Mouse (Mus musculus) ES-Bruce4 (cell line): Measurements from ENCODE around the gene Islr. TPM values are rescaled to one million over a fixed set of nuclear protein-coding genes. Genes with fewer than 3 reads are reported as not detected.

Experiments
- H3K27ac ChIP-seq: 2 replicates; pipeline ENCODE4 v1.5.1; 2012; ENCODE audit warnings: low read length, inconsistent platforms; ENCODE audit not compliant: insufficient read depth
- H3K27me3 ChIP-seq: 2 replicates; pipeline ENCODE4 v1.6.1; 2012; ENCODE audit warnings: mild to moderate bottlenecking, low read length, inconsistent platforms; ENCODE audit not compliant: control insufficient read depth, poor library complexity, insufficient read depth, severe bottlenecking
- H3K36me3 ChIP-seq: 2 replicates; pipeline ENCODE4 v1.6.1; 2012; ENCODE audit warnings: inconsistent platforms, mild to moderate bottlenecking, low read length, moderate library complexity; ENCODE audit not compliant: control insufficient read depth, poor library complexity, insufficient read depth, severe bottlenecking
- H3K4me1 ChIP-seq: one replicate; pipeline ENCODE4 v1.8.1; 2011; ENCODE audit warnings: low read length; ENCODE audit not compliant: control insufficient read depth, insufficient read depth
- H3K4me3 ChIP-seq: 2 replicates; pipeline ENCODE4 v1.5.1; 2011; ENCODE audit warnings: low read depth, mild to moderate bottlenecking, low read length
- H3K9ac ChIP-seq: 2 replicates; pipeline ENCODE4 v1.6.1; 2012; ENCODE audit warnings: low read depth, mild to moderate bottlenecking, inconsistent platforms; ENCODE audit not compliant: poor library complexity, severe bottlenecking
- H3K9me3 ChIP-seq: replicated peaks from 2 replicates; pipeline ENCODE4 v1.6.1; 2012; ENCODE audit warnings: mild to moderate bottlenecking, low read length, inconsistent platforms; ENCODE audit not compliant: control insufficient read depth, poor library complexity, insufficient read depth, severe bottlenecking
- CTCF ChIP-seq: IDR thresholded peaks from one replicate; pipeline ENCODE4 v1.8.1; 2011; ENCODE audit warnings: low read depth, low read length
- EP300 ChIP-seq: IDR thresholded peaks from 2 replicates; pipeline ENCODE4 v1.6.1; 2011; ENCODE audit warnings: low read depth, low read length; ENCODE audit not compliant: insufficient read depth
- POLR2A ChIP-seq: IDR thresholded peaks from one replicate; pipeline ENCODE4 v1.8.1; 2011; ENCODE audit warnings: low read length; ENCODE audit not compliant: insufficient read depth
- polyA plus RNA-seq: library from polyadenylated mRNA; stranded (reverse); fragments of >200 nt; gene quantifications from 2 replicates; pipeline ENCODE4 v1.2.4, GENCODE M21; 2011; ENCODE audit warnings: low read depth; ENCODE audit not compliant: missing spikeins, insufficient read depth, insufficient read length

Islr gene
- polyA plus RNA-seq, 1 experiment: not detected

DNA sequence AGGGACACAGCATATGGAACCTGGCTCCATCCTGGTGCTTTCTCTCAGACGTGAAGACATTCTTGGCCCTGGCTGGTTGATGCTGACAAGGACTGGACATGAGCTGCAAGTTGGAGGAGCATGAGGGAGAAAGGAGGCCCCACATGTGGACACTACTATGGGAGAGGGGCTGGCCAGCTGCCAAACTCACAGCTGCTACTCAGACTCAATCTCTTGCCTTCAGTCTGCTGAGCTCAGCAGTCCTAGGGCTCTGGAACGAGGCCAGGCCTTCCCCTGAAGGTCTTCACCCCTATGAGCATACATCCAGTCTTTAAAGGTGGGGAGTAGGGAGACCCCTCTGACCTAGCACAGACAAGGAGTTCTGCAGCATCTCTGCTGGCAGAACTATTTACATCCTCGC, 48.7 kb downstream of the Islr start:
- no peaks in the 10 kb centered on the region for H3K9me3 ChIP-seq
- no peak for TF ChIP-seq EP300
- TF ChIP-seq CTCF: no peak
- TF ChIP-seq POLR2A: no peak
- no peak overlapping the region for H3K4me3 ChIP-seq
- no peaks in the 10 kb centered on the region for H3K27me3 ChIP-seq
- no peak overlapping the region for H3K9ac ChIP-seq
- H3K27ac ChIP-seq: no peak overlapping the region
- H3K36me3 ChIP-seq: no peaks in the 10 kb centered on the region
- H3K4me1 ChIP-seq: no peaks in the 10 kb centered on the region

DNA sequence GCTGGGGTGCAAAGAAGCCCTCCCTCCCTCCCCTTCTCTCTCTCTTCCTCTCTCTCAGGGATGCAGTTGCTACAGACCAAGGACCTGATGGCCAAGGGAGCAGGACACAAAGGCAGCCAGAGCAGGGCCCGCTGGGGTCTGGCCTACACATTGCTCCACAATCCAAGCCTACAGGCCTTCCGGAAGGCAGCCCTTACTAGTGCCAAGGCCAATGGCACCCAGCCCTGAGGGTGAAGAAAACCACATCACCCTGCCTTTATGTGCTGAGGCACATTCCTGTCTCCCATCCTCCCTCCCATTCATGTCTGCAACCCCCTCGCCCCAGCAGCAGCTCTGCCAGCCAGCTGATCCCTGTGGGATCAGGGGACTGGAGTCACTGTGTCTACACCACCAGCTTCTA, 51.0 kb downstream of the Islr start:
- TF ChIP-seq POLR2A: no peak
- TF ChIP-seq EP300: no peak
- TF ChIP-seq CTCF: no peak
- no peak overlapping the region for H3K27ac ChIP-seq
- H3K9ac ChIP-seq: no peak overlapping the region

DNA sequence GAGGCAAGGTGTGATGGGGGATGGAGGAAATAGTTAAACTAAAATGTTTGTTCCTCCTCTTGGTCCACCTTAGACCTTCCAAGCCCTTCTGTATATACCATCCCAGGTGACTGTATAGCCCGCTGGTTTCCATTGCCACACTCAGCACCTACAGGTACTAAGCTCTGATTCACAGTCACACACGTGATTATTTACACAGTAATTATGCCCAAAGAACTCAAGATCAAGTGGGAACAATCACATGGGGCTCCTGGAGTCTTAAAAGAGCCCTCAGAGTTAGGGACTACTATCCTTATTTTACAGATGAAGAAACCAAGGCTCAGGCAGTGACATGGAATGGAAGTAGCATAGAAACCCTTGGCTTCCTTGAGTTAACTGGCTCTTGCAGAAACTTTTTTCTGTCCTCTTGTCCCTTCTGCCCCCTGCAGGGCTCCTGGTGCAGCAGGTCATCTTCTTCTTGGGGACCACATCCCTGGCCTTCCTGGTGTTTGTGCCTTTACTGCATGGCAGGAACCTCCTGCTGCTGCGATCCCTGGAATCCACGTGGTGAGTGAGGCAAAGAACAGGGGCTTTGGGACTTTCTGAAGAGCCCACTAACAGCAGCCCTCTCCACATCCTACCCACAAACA, 53.3 kb downstream of the Islr start:
- H3K36me3 ChIP-seq: no peaks in the 10 kb centered on the region
- no peaks in the 10 kb centered on the region for H3K9me3 ChIP-seq
- H3K4me3 ChIP-seq: no peak overlapping the region
- no peaks in the 10 kb centered on the region for H3K27me3 ChIP-seq
- no peak for TF ChIP-seq CTCF
- no peak for TF ChIP-seq EP300
- no peak for TF ChIP-seq POLR2A
- no peak overlapping the region for H3K9ac ChIP-seq
- H3K4me1 ChIP-seq: no peaks in the 10 kb centered on the region
- no peak overlapping the region for H3K27ac ChIP-seq

More for the DNA sequence above, 51.0 kb downstream of the Islr start:
- Histone ChIP-seq H3K36me3 (no peaks in the 10 kb centered on the region), H3K27me3 (no peaks in the 10 kb centered on the region), H3K4me1 (no peaks in the 10 kb centered on the region), H3K9me3 (no peaks in the 10 kb centered on the region), H3K4me3 (no peak overlapping the region)

DNA sequence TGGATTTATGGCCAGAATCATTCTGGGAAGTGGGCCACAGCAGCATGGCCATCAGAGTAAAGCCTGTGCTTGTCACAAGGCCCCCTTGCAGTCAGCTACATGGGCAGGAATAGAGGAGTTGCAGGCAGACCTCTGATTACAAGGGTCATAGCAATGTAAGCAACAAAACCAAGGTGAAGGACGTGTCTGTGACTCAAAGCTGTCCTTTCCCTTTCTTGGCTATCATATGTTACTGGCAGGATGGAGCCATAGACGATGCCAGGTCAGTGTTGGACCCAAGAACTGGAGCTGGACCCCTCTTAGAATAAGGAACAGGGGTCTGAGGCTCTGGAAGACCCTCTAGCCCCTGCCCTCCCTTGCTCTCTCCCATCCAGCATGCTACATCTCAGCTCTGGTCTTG, 55.3 kb downstream of the Islr start:
- Histone ChIP-seq H3K36me3 (no peaks in the 10 kb centered on the region), H3K4me1 (no peaks in the 10 kb centered on the region), H3K27me3 (no peaks in the 10 kb centered on the region), H3K9ac (no peak overlapping the region), H3K27ac (no peak overlapping the region), H3K4me3 (no peak overlapping the region), H3K9me3 (no peaks in the 10 kb centered on the region)
- TF ChIP-seq CTCF (no peak), EP300 (no peak), POLR2A (no peak)

DNA sequence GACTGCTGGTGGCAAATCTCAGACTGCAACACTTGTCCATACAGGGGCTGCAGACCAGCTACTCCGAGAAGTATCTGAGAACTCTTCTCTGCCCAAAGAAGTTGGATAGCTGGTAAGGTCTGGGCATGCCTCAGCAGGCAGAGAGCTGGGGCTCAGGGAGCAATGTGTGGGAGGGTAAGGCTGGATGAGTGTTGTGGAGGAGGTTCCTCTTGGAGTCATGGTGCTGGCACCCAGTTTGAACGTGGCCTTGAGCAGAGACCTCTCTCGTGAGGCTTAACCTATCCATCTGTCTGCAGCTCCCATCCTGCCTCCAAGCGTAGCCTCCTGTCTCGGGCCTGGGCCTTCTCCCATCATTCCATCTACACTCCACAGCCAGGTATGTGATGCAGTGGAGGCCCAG, 58.7 kb downstream of the Islr start:
- no peaks in the 10 kb centered on the region for H3K9me3 ChIP-seq
- no peak for TF ChIP-seq CTCF
- TF ChIP-seq POLR2A: no peak
- TF ChIP-seq EP300: no peak
- no peaks in the 10 kb centered on the region for H3K27me3 ChIP-seq
- H3K9ac ChIP-seq: no peak overlapping the region
- H3K27ac ChIP-seq: no peak overlapping the region
- no peak overlapping the region for H3K4me3 ChIP-seq
- no peaks in the 10 kb centered on the region for H3K36me3 ChIP-seq
- peaks cover 3% of the 10 kb centered on the region for H3K4me1 ChIP-seq

DNA sequence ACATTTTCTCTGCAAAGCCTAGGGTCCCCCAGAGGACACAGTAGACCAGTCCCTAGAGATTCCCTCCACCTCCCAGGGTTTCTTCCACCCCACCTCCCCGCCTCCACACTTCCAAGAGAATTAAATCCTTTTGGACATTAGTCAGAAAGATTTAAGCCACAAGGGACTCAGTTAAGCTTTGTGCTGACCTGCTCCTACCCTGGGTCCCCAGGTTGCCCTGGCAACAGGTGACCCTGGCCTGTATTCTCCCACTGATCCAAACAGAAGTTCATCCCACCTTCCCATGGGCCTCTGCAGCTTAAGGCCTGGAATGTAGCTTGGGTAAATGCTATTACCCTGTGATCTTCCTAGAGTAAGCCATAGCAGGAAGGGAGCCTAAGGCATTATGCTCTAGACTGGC, 59.4 kb downstream of the Islr start:
- no peak overlapping the region for H3K4me3 ChIP-seq
- H3K36me3 ChIP-seq: no peaks in the 10 kb centered on the region
- no peak overlapping the region for H3K27ac ChIP-seq
- no peak for TF ChIP-seq CTCF
- TF ChIP-seq EP300: no peak
- TF ChIP-seq POLR2A: no peak
- H3K9me3 ChIP-seq: no peaks in the 10 kb centered on the region
- H3K27me3 ChIP-seq: no peaks in the 10 kb centered on the region
- H3K9ac ChIP-seq: no peak overlapping the region
- peaks cover 5% of the 10 kb centered on the region for H3K4me1 ChIP-seq
